Mouse (Mus musculus) spleen, adult 12 weeks (tissue): ENCODE results near the gene Taar9.
"Not testable (repeated sequence)": the region's sequence is repeated elsewhere in the genome, so short reads cannot be mapped to it uniquely, and the experiment has no call there.

ENCODE experiments used
- DNase-seq: peaks from one replicate; pipeline ENCODE4 v3.0.0; 2022; ENCODE audit warnings: low spot score

Taar9 gene

GRCm38 (mm10) chr10:24109434-24109833 lies at the start of gene Taar9:
Gene Taar9, minus strand, starts transcription at chr10:24109534.
- DNase-seq, result not testable (repeated sequence)

GRCm38 (mm10) chr10:24158470-24159254 lies 49.3 kb upstream of the Taar9 start:
- DNase-seq, result no peak

GRCm38 (mm10) chr10:24150086-24150485 lies 40.8 kb upstream of the Taar9 start:
- DNase-seq, result no peak

GRCm38 (mm10) chr10:24149135-24149781 lies 39.9 kb upstream of the Taar9 start, which contains the start of gene Stx7:
Gene Stx7, plus strand, starts transcription at chr10:24149302.
- DNase-seq, result peak; percentile 87

GRCm38 (mm10) chr10:24142735-24143134 lies 33.4 kb upstream of the Taar9 start:
- DNase-seq, result no peak

- no peak for DNase-seq
These were observed 29.4 kb upstream of the Taar9 start for GRCm38 (mm10) chr10:24138623-24139261.

GRCm38 (mm10) chr10:24134071-24134645 lies 24.8 kb upstream of the Taar9 start:
- no peak for DNase-seq

- no peak for DNase-seq
These were observed 23.8 kb upstream of the Taar9 start for GRCm38 (mm10) chr10:24133132-24133531.

- no peak for DNase-seq
These were observed 22.9 kb upstream of the Taar9 start for GRCm38 (mm10) chr10:24132273-24132672.

GRCm38 (mm10) chr10:24131451-24132262 lies 22.3 kb upstream of the Taar9 start:
- no peak for DNase-seq

GRCm38 (mm10) chr10:24111116-24111778 lies 1.9 kb upstream of the Taar9 start:
- no peak for DNase-seq

GRCm38 (mm10) chr10:24108236-24108635 lies 1.1 kb downstream of the Taar9 start:
- no peak for DNase-seq

GRCm38 (mm10) chr10:24107747-24108146 lies 1.6 kb downstream of the Taar9 start:
- DNase-seq, result no peak

- not testable (repeated sequence) for DNase-seq
These were observed 6.0 kb downstream of the Taar9 start for GRCm38 (mm10) chr10:24103299-24103698.

- DNase-seq, result not testable (repeated sequence)
These were observed 7.5 kb downstream of the Taar9 start, which contains the start of gene Taar8c for GRCm38 (mm10) chr10:24101812-24102211. Gene Taar8c, minus strand, starts transcription at chr10:24101912.

GRCm38 (mm10) chr10:24097010-24097409 lies 12.3 kb downstream of the Taar9 start:
- DNase-seq, result not testable (repeated sequence)

- DNase-seq, result no peak
These were observed 17.1 kb downstream of the Taar9 start, which contains the start of gene Taar8b for GRCm38 (mm10) chr10:24092194-24092593. Gene Taar8b, minus strand, starts transcription at chr10:24092294.

GRCm38 (mm10) chr10:24087168-24087567 lies 22.2 kb downstream of the Taar9 start:
- DNase-seq, result no peak

- DNase-seq, result no peak
These were observed 22.8 kb downstream of the Taar9 start for GRCm38 (mm10) chr10:24086555-24086954.

- DNase-seq, result no peak
These were observed 23.4 kb downstream of the Taar9 start for GRCm38 (mm10) chr10:24085936-24086335.

- DNase-seq, result no peak
These were observed 29.2 kb downstream of the Taar9 start for GRCm38 (mm10) chr10:24080166-24080565.
